Mouse (Mus musculus): ENCODE measurements at regions not wholly inside any gene's neighbourhood (a gene's known extent, or its start where the extent isn't known, plus 50 kb on each side); places are given as distances from the start of the nearest gene placed in this dataset.

- TF ChIP-seq CTCF (IDR thresholded peaks at IDR 0.05; ENCODE audit: insufficient read depth, low read depth, low read length) (no peak), POLR2A (IDR thresholded peaks at IDR 0.05; ENCODE audit: insufficient read depth, low read depth, low read length) (no peak)
Measured at GRCm38 (mm10) chr14:114808621-114809020, 283.4 kb upstream of the Gpc5 start.
